Mouse (Mus musculus) splenic B cell, adult 2 months (primary cell): ENCODE measurements at regions not wholly inside any gene's neighbourhood (a gene's known extent, or its start where the extent isn't known, plus 50 kb on each side); places are given as distances from the start of the nearest gene placed in this dataset.
"Not testable (repeated sequence)": the region's sequence is repeated elsewhere in the genome, so short reads cannot be mapped to it uniquely, and the experiment has no call there.

Experiments
- DNase-seq: peaks from one replicate; pipeline ENCODE4 v3.0.0-alpha.2; 2011; ENCODE audit warnings: low read depth, low spot score
- H3K27me3 ChIP-seq: 2 replicates; pipeline ENCODE4 v1.6.1; 2012; ENCODE audit warnings: mild to moderate bottlenecking, low read length, moderate library complexity, mixed read lengths; ENCODE audit not compliant: control insufficient read depth, poor library complexity, insufficient read depth, severe bottlenecking
- H3K36me3 ChIP-seq: 2 replicates; pipeline ENCODE4 v1.6.1; 2012; ENCODE audit warnings: mild to moderate bottlenecking, low read length, moderate library complexity, mixed read lengths; ENCODE audit not compliant: control insufficient read depth, poor library complexity, insufficient read depth, severe bottlenecking

- Histone ChIP-seq H3K36me3 (no peaks in the 10 kb centered on the region), H3K27me3 (no peaks in the 10 kb centered on the region)
- DNase-seq: no peak
Measured at GRCm38 (mm10) chr5:132969376-132969775, 426.2 kb upstream of the Auts2 start.

DNA sequence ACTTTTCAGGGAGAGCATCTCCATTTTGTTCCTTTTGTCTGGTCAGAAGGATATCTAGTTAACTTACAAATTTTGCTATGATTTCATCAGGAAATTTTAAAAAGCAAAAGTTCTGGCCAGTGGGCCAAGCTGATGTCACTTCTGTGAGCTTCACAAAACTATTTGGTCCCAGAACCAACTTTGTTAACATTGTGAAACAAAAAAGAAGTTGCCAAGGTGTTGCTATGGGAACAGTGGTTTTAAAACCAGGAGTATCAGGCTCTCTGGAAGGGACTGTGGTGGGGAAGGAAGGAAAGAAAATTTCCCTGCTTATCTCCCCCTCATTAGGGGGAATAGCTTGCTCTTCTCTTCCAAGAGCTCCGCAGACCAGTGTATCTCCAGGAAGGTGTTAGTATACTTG, 416.8 kb upstream of the Auts2 start:
- no peaks in the 10 kb centered on the region for H3K36me3 ChIP-seq
- DNase-seq: no peak
- no peaks in the 10 kb centered on the region for H3K27me3 ChIP-seq

DNA sequence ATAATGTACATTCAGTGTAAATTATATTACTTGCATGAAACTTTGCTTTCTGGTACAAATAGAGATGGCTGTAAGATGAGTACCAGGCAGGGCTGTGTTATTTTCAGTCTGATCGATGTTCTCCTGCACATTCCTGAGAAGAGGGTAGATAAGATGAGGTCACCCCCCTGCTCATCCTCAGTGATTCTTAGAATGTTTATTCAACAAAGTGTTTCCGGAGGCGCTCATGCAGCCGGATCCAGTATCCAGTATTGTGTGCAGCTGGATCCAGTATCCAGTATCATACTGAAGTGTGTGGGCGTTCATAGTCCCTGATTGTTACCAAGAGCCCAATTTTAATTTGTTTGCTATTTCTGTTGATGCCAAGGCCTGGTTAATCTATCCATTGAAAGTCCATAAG, 413.0 kb upstream of the Auts2 start:
- no peaks in the 10 kb centered on the region for H3K36me3 ChIP-seq
- H3K27me3 ChIP-seq: no peaks in the 10 kb centered on the region
- DNase-seq: no peak

DNA sequence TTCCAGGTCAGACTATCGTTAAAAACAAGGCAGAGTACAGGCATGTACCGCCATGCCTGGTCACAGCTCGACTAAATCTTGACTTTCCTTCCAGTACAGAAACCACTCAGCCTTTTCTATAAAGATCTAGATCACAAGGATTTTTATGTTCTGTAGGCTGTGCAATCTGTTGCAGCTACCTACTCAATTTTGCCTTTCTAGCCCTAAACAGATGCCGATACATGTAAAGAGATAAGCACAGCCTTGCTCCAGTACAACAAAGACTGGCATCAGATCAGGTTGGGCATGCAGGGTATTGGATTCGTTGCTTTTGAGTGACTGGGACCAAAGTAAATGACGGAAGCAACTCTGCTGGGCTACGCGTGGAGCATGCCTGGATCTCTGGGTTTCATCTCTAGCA, 411.9 kb upstream of the Auts2 start:
- Histone ChIP-seq H3K36me3 (no peaks in the 10 kb centered on the region), H3K27me3 (no peaks in the 10 kb centered on the region)
- DNase-seq: no peak

- Histone ChIP-seq H3K27me3 (no peaks in the 10 kb centered on the region), H3K36me3 (no peaks in the 10 kb centered on the region)
- no peak for DNase-seq
Measured at GRCm38 (mm10) chr5:132933439-132933980, 390.4 kb upstream of the Auts2 start.

- DNase-seq, H3K36me3 ChIP-seq, H3K27me3 ChIP-seq: not testable (repeated sequence)
Measured at GRCm38 (mm10) chr5:132929955-132930354, 386.8 kb upstream of the Auts2 start.

GRCm38 (mm10) chr5:132923365-132923764, 380.2 kb upstream of the Auts2 start:
- Histone ChIP-seq H3K27me3 (no peaks in the 10 kb centered on the region), H3K36me3 (no peaks in the 10 kb centered on the region)
- DNase-seq: no peak

- H3K36me3 ChIP-seq: no peaks in the 10 kb centered on the region
- H3K27me3 ChIP-seq: no peaks in the 10 kb centered on the region
- no peak for DNase-seq
Measured at GRCm38 (mm10) chr5:132909056-132909455, 365.9 kb upstream of the Auts2 start.

GRCm38 (mm10) chr5:132908220-132908619, 365.1 kb upstream of the Auts2 start:
- H3K27me3 ChIP-seq: no peaks in the 10 kb centered on the region
- DNase-seq: no peak

DNA sequence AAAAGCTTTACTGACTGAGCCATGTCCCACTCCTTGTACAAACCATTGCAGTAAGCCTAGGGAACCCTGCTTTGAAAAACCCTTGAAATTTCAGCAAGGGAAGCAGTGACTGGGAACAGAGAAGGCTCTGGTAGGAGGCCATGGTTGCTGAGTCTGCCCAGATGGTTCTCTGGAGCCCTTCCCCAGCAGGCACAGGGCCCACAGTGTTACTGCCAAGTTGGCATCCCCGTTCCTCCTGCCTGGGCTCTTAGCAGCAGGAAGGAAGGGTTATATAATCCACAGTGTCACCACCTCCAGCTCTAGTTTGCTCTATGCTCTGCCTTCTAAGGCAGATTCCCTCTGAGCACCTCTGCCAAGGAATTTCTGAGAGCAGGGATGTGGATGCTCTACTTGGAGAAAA, 349.4 kb upstream of the Auts2 start:
- H3K27me3 ChIP-seq: no peaks in the 10 kb centered on the region
- no peaks in the 10 kb centered on the region for H3K36me3 ChIP-seq
- DNase-seq: no peak

More at GRCm38 (mm10) chr5:132908220-132908619, 365.1 kb upstream of the Auts2 start:
- no peaks in the 10 kb centered on the region for H3K36me3 ChIP-seq

GRCm38 (mm10) chr5:132884130-132884529, 341.0 kb upstream of the Auts2 start:
- no peak for DNase-seq
- no peaks in the 10 kb centered on the region for H3K27me3 ChIP-seq

GRCm38 (mm10) chr5:132882291-132882690, 339.1 kb upstream of the Auts2 start:
- no peak for DNase-seq
- Histone ChIP-seq H3K27me3 (no peaks in the 10 kb centered on the region), H3K36me3 (no peaks in the 10 kb centered on the region)

More at GRCm38 (mm10) chr5:132884130-132884529, 341.0 kb upstream of the Auts2 start:
- H3K36me3 ChIP-seq: no peaks in the 10 kb centered on the region

- Histone ChIP-seq H3K36me3 (no peaks in the 10 kb centered on the region), H3K27me3 (no peaks in the 10 kb centered on the region)
- no peak for DNase-seq
Measured at GRCm38 (mm10) chr5:132881170-132881569, 338.0 kb upstream of the Auts2 start.

DNA sequence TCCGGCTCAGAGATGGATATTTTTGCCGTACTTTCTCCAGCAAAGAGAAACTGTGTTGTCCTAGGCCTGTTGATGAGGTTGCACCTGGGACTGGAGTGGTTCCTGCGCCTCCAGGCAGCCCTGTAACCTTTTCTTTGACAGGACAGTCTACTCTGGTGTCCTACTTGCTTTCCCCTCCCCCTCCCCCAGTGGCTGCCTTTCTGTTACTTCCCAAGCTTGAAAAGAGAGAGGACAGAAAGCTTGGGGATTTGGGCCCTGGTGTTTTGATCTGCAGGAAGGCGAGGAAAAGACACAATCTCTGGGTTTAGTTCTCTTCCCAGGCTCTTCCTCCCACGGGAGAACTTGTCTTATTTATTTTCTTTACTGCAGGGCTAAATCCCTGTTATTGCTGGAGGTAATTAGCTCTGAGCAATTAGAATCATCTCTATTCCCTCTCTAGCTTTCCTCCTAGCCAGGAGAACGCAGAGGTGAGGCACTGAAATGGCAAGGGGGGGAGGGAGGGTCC, 333.2 kb upstream of the Auts2 start:
- no peak for DNase-seq
- Histone ChIP-seq H3K36me3 (no peaks in the 10 kb centered on the region), H3K27me3 (no peaks in the 10 kb centered on the region)

DNA sequence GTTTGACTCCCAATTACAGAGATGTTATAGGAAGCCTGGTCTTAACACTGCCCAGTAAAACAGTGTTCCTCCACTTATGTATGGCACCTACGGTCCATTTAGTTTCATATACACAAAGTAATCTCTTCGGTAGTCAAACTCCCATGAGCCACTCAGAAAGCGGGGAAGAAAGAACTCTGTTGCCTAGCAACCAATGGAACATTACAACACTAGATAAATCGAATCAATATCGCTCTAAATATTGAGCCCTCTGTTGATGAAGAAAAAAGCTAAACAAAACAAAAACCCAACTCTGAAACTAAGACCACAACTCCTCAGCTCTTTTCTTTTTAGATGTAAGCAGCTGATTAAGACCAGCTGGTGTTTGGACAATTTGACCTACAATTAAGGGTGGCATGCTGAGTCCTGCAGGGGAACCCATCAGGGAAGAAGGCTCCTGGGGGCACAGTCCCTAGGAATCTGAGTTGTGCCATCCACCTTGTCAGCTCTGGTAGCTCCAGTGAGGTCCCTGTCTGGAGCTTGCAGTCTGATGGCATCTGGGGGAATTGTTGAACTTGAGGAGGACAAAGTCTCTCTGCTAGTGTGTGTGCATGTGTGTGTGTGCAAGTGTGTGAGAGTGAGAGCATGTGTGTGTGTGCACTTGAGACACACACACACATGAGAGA, 315.8 kb upstream of the Auts2 start:
- DNase-seq: no peak
- Histone ChIP-seq H3K27me3 (no peaks in the 10 kb centered on the region), H3K36me3 (no peaks in the 10 kb centered on the region)
